Mouse (Mus musculus): ENCODE results near the gene Cbx2.

DNA sequence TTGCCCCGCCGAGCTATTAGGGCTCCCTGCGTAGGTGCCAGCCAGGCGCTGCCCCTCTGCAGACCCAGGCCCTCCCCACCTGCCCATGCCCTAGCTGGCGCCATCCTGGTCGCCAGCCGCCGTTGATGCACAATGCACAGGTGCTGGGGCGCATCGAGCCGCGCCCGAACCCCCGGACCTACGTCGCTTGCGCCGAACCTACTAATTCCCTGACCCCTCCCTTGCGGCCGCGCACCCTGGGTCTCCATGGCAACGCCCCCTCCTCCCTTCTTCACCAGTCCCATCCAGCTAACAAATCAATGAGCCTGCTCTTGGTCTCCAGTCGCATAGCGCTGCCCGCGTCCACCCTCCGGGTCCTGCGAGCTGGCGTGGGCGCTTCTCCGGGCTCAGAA lies 18.6 kb downstream of the Cbx2 start:
- TF ChIP-seq CTCF (conservative IDR thresholded peaks at IDR 0.05; ENCODE audit: low read length) (no peak), POU5F1 (IDR thresholded peaks at IDR 0.05; ENCODE audit: borderline replicate concordance, low read length) (no peak), NANOG (IDR thresholded peaks at IDR 0.05; ENCODE audit: borderline replicate concordance, low read length) (no peak)

All from E14TG2a.4 (cell line).